Comparison of ENCODE assay signal across 22 mouse cellular contexts in genomic region chr14:53901103-53901502, GRCm38 (mm10).
DNase-seq lines count a peak whose midpoint lies in the region; ATAC-seq and TF ChIP-seq lines count a peak whose summit lies in the region.
"Had no signal": no experiment of that assay in that cellular context is flagged by ENCODE, and none has a peak within 500 bp of the region (broad histone marks: within the 10 kb centered on the region; RNA-seq: fewer than 3 reads in every experiment).

No protein-coding gene starts in this region.

- H3K4me1 ChIP-seq in hindbrain, postnatal 0 days (ENCODE audit: insufficient read depth, low read length), result no peaks in the 10 kb centered on the region
- no peaks in the 10 kb centered on the region for H3K4me1 ChIP-seq in hindbrain, embryonic 13.5 days (replicated peaks)
- no peaks in the 10 kb centered on the region for H3K4me1 ChIP-seq in MEL (ENCODE audit: control insufficient read depth in 1 of 2, insufficient read depth in 2 of 2, low read length in 2 of 2)
- H3K4me1 ChIP-seq: forebrain, embryonic 13.5 days; intestine, embryonic 15.5 days; limb, embryonic 12.5 days; liver, embryonic 15.5 days; midbrain, embryonic 12.5 days had no signal

- TF ChIP-seq EP300 in MEL (IDR thresholded peaks at IDR 0.05; ENCODE audit: low read depth in 1 of 2, low read length in 2 of 2), result no peak

- intact Hi-C loops in left cerebral cortex, postnatal 25 days (cut with DNase I), result no loop called here

- H3K36me3 ChIP-seq in hindbrain, postnatal 0 days (ENCODE audit: insufficient read depth, low read length), result no peaks in the 10 kb centered on the region
- no peaks in the 10 kb centered on the region for H3K36me3 ChIP-seq in hindbrain, embryonic 13.5 days
- H3K36me3 ChIP-seq in MEL (ENCODE audit: control insufficient read depth in 1 of 2, insufficient read depth in 2 of 2, low read length in 2 of 2), result no peaks in the 10 kb centered on the region
- H3K36me3 ChIP-seq: intestine, embryonic 15.5 days; limb, embryonic 12.5 days; liver, embryonic 15.5 days; midbrain, embryonic 12.5 days had no signal

- TF ChIP-seq CTCF in hindbrain, postnatal 0 days (IDR thresholded peaks at IDR 0.05; ENCODE audit: low read depth), result peak; percentile 57
- TF ChIP-seq CTCF in MEL (IDR thresholded peaks at IDR 0.05 in 2 of 3, conservative IDR thresholded peaks at IDR 0.05 in 1 of 3; ENCODE audit: control insufficient read depth in 1 of 3, insufficient read depth in 1 of 3, low read depth in 2 of 3, low read length in 3 of 3, poor library complexity in 1 of 3, severe bottlenecking in 1 of 3), result no peak

- H3K79me2 ChIP-seq in MEL (ENCODE audit: control insufficient read depth, insufficient read depth, low read length, poor library complexity), result no peaks in the 10 kb centered on the region

- no peak overlapping the region for H3K27ac ChIP-seq in hindbrain, postnatal 0 days
- H3K27ac ChIP-seq in hindbrain, embryonic 13.5 days, result no peak overlapping the region
- no peak overlapping the region for H3K27ac ChIP-seq in MEL (ENCODE audit: control insufficient read depth, low read depth, low read length)
- H3K27ac ChIP-seq: forebrain, embryonic 13.5 days; intestine, embryonic 15.5 days; limb, embryonic 12.5 days; liver, embryonic 15.5 days; midbrain, embryonic 12.5 days had no signal

- TF ChIP-seq POLR2A in MEL (IDR thresholded peaks at IDR 0.05; ENCODE audit: control insufficient read depth in 1 of 2, insufficient read depth in 1 of 2, low read depth in 1 of 2, low read length in 2 of 2, poor library complexity in 1 of 2), result no peak

- H3K9ac ChIP-seq in hindbrain, postnatal 0 days (replicated peaks; ENCODE audit: low read length), result no peak overlapping the region
- no peak overlapping the region for H3K9ac ChIP-seq in hindbrain, embryonic 13.5 days
- no peak overlapping the region for H3K9ac ChIP-seq in MEL (ENCODE audit: control insufficient read depth, low read depth, low read length, poor library complexity, severe bottlenecking)
- H3K9ac ChIP-seq: forebrain, embryonic 13.5 days; intestine, embryonic 15.5 days; limb, embryonic 12.5 days; liver, embryonic 15.5 days; midbrain, embryonic 12.5 days had no signal

- ATAC-seq in hindbrain, postnatal 0 days, result no peak
- ATAC-seq in hindbrain, embryonic 13.5 days (ENCODE audit: low FRiP score), result no peak
- ATAC-seq: CD4-positive, CD25-positive, alpha-beta regulatory T cell, adult 4 months; forebrain, embryonic 13.5 days; intestine, embryonic 15.5 days had no signal

- no peaks in the 10 kb centered on the region for H3K9me3 ChIP-seq in hindbrain, postnatal 0 days (ENCODE audit: low read length)
- H3K9me3 ChIP-seq in hindbrain, embryonic 13.5 days, result no peaks in the 10 kb centered on the region
- no peaks in the 10 kb centered on the region for H3K9me3 ChIP-seq in MEL (replicated peaks; ENCODE audit: insufficient read depth, low read length)
- H3K9me3 ChIP-seq: forebrain, embryonic 13.5 days; intestine, embryonic 15.5 days; liver, embryonic 15.5 days had no signal

- DNase-seq in hindbrain, postnatal 0 days (ENCODE audit: low spot score), result peak; percentile 68
- DNase-seq in left cerebral cortex, postnatal 25 days (ENCODE audit: low spot score in 2 of 2), result peak; percentile 9 to 43
- DNase-seq in left cerebral cortex, adult 11 months (ENCODE audit: low spot score), result no peak
- DNase-seq in 3T3-L1 (ENCODE audit: low read depth, low spot score), result peak; percentile 5
- DNase-seq in MEL (ENCODE audit: low read depth, low spot score), result no peak
- DNase-seq in spleen, postnatal 36 days (ENCODE audit: low spot score in 2 of 2), result no peak
- no peak for DNase-seq in spleen, postnatal 14 days (ENCODE audit: low spot score in 2 of 2)
- DNase-seq: adrenal gland, postnatal 10 days; cerebellum, adult 9-10 months; heart, postnatal 36 days; kidney, postnatal 36 days; lung, postnatal 36 days; spleen, adult 18-20 months; thymus, postnatal 36 days had no signal

- no peak overlapping the region for H3K4me3 ChIP-seq in hindbrain, postnatal 0 days (ENCODE audit: low read length)
- H3K4me3 ChIP-seq in hindbrain, embryonic 13.5 days, result no peak overlapping the region
- no peak overlapping the region for H3K4me3 ChIP-seq in MEL (ENCODE audit: control insufficient read depth in 1 of 2, insufficient read depth in 1 of 2, low read depth in 2 of 2, low read length in 2 of 2)
- H3K4me3 ChIP-seq: forebrain, embryonic 13.5 days; intestine, embryonic 15.5 days; limb, embryonic 12.5 days; liver, embryonic 15.5 days; midbrain, embryonic 12.5 days had no signal

- 90% methylated on average over 1 of the region's 1 CpGs for WGBS in hindbrain, postnatal 0 days
- WGBS in hindbrain, embryonic 13.5 days, result 96% methylated on average over 1 of the region's 1 CpGs

- no peaks in the 10 kb centered on the region for H3K27me3 ChIP-seq in hindbrain, postnatal 0 days (ENCODE audit: insufficient read depth, low read length)
- H3K27me3 ChIP-seq in hindbrain, embryonic 13.5 days, result no peaks in the 10 kb centered on the region
- H3K27me3 ChIP-seq in MEL (ENCODE audit: control insufficient read depth in 1 of 2, insufficient read depth in 2 of 2, low read length in 2 of 2), result peaks cover 3 to 5% of the 10 kb centered on the region in 2 experiments; a peak in 3 of 4 replicates
- H3K27me3 ChIP-seq: forebrain, embryonic 13.5 days; intestine, embryonic 15.5 days; limb, embryonic 12.5 days; liver, embryonic 15.5 days; midbrain, embryonic 12.5 days had no signal

- TF ChIP-seq RAD21 in MEL (IDR thresholded peaks at IDR 0.05; ENCODE audit: low read depth, low read length), result peak; percentile 3; the same call in 1 of the 2 replicates

- no peak overlapping the region for H3K4me2 ChIP-seq in hindbrain, postnatal 0 days (ENCODE audit: low read depth, low read length)
- H3K4me2 ChIP-seq in hindbrain, embryonic 13.5 days, result no peak overlapping the region
- H3K4me2 ChIP-seq: forebrain, embryonic 13.5 days; heart, embryonic 11.5 days; intestine, embryonic 15.5 days; limb, embryonic 12.5 days; liver, embryonic 15.5 days; midbrain, embryonic 12.5 days had no signal

TF ChIP-seq in MEL, 35 proteins besides CTCF, POLR2A, EP300 and RAD21:
- TF ChIP-seq ZC3H11A (IDR thresholded peaks at IDR 0.05; ENCODE audit: low read depth, low read length) (no peak), GABPA (IDR thresholded peaks at IDR 0.05; ENCODE audit: low read depth, low read length) (no peak), BHLHE40 (IDR thresholded peaks at IDR 0.05; ENCODE audit: borderline replicate concordance, low read depth, low read length) (no peak), MYC (IDR thresholded peaks at IDR 0.05; ENCODE audit: low read depth, low read length) (no peak), CHD2 (IDR thresholded peaks at IDR 0.05; ENCODE audit: low read length) (no peak), CHD1 (IDR thresholded peaks at IDR 0.05; ENCODE audit: low read depth, low read length) (no peak), MAZ (IDR thresholded peaks at IDR 0.05; ENCODE audit: low read depth, low read length) (no peak), SIN3A (IDR thresholded peaks at IDR 0.05; ENCODE audit: low read length) (no peak), E2F4 (IDR thresholded peaks at IDR 0.05; ENCODE audit: borderline replicate concordance, low read depth, low read length) (no peak), POLR2AphosphoS2 (IDR thresholded peaks at IDR 0.05; ENCODE audit: low read length) (no peak), TAL1 (IDR thresholded peaks at IDR 0.05; ENCODE audit: low read length) (no peak), JUND (IDR thresholded peaks at IDR 0.05; ENCODE audit: low read depth, low read length) (no peak), POLR2AphosphoS5 (IDR thresholded peaks at IDR 0.05; ENCODE audit: borderline replicate concordance, low read depth, low read length) (no peak), NELFE (IDR thresholded peaks at IDR 0.05; ENCODE audit: low read depth, low read length) (no peak)

Comparison
In these comparisons a context has a peak if more than half of its experiments do, and no peak if none do; other contexts are left out.
1. DNase-seq: peak in hindbrain, postnatal 0 days (single experiment), left cerebral cortex, postnatal 25 days (2 of 2) and 3T3-L1 (single experiment); none in left cerebral cortex, adult 11 months (single experiment), MEL (single experiment), spleen, postnatal 36 days (0 of 2) and spleen, postnatal 14 days (0 of 2).